Mouse (Mus musculus) embryonic facial prominence, embryonic 11.5 days (tissue): ENCODE data around the gene Iqch. TPM values are rescaled to one million over a fixed set of nuclear protein-coding genes. Genes with fewer than 3 reads are reported as not detected.

Experiments
- ATAC-seq: fragments of 200-750 bp; cut with Nextera tagmentation; replicated peaks from 2 replicates; pipeline ENCODE4 v1.8.0; 2017; ENCODE audit warnings: low read depth; ENCODE audit not compliant: insufficient number of reproducible peaks, low FRiP score, low TSS enrichment
- DNase-seq: peaks from one replicate; pipeline ENCODE4 v3.0.0-alpha.2; 2015; ENCODE audit warnings: low spot score
- H3K27ac ChIP-seq: fragments of 300-500 bp; sonication (generic); replicated peaks from 2 replicates; pipeline ENCODE4 v1.5.1; 2014; ENCODE audit warnings: mild to moderate bottlenecking, low read depth, low read length, control low read depth
- H3K27me3 ChIP-seq: fragments of 300-500 bp; sonication (generic); 2 replicates; pipeline ENCODE4 v1.6.1; 2014; ENCODE audit warnings: mild to moderate bottlenecking, low read length, moderate library complexity, mixed read lengths; ENCODE audit not compliant: control insufficient read depth, insufficient read depth
- H3K36me3 ChIP-seq: fragments of 300-500 bp; sonication (generic); replicated peaks from 2 replicates; pipeline ENCODE4 v1.6.1; 2014; ENCODE audit warnings: low read depth, mild to moderate bottlenecking, low read length, moderate library complexity, mixed read lengths; ENCODE audit not compliant: control insufficient read depth, insufficient read depth
- H3K4me1 ChIP-seq: fragments of 300-500 bp; sonication (generic); 2 replicates; pipeline ENCODE4 v1.6.1; 2014; ENCODE audit warnings: low read length, mixed read lengths; ENCODE audit not compliant: control insufficient read depth, insufficient read depth
- H3K4me2 ChIP-seq: fragments of 300-500 bp; sonication (generic); 2 replicates; pipeline ENCODE4 v1.6.1; 2014; ENCODE audit warnings: low read depth, mild to moderate bottlenecking, control low read depth, low read length, moderate library complexity
- H3K4me3 ChIP-seq: fragments of 300-500 bp; sonication (generic); 2 replicates; pipeline ENCODE4 v1.5.1; 2014; ENCODE audit warnings: low read depth, low read length, control low read depth
- H3K9ac ChIP-seq: fragments of 300-500 bp; sonication (generic); replicated peaks from 2 replicates; pipeline ENCODE4 v1.6.1; 2014; ENCODE audit warnings: mild to moderate bottlenecking, control low read depth, low read length
- H3K9me3 ChIP-seq: fragments of 300-500 bp; sonication (generic); replicated peaks from 2 replicates; pipeline ENCODE4 v1.6.1; 2016; ENCODE audit warnings: mild to moderate bottlenecking, low read length, inconsistent platforms, mixed read lengths; ENCODE audit not compliant: control insufficient read depth
- WGBS: fragments of 180-500 bp; shearing (Covaris S2); extraction: QIAGEN DNeasy Blood & Tissue Kit; methylation state at CpG from one replicate; pipeline ENCODE4 v1.1.7; 2014; 5-methylcytosine and 5-hydroxymethylcytosine counted together
- polyA plus RNA-seq: library from polyadenylated mRNA; unstranded; fragments of >200 nt; fragmentation: Nextera tagmentation; extraction: Ambion mirVana; gene quantifications from 2 replicates; pipeline ENCODE4 v1.2.1, GENCODE M21; 2014

Gene Iqch
- polyA plus RNA-seq, 1 experiment from 2014 or later, result not detected

DNA sequence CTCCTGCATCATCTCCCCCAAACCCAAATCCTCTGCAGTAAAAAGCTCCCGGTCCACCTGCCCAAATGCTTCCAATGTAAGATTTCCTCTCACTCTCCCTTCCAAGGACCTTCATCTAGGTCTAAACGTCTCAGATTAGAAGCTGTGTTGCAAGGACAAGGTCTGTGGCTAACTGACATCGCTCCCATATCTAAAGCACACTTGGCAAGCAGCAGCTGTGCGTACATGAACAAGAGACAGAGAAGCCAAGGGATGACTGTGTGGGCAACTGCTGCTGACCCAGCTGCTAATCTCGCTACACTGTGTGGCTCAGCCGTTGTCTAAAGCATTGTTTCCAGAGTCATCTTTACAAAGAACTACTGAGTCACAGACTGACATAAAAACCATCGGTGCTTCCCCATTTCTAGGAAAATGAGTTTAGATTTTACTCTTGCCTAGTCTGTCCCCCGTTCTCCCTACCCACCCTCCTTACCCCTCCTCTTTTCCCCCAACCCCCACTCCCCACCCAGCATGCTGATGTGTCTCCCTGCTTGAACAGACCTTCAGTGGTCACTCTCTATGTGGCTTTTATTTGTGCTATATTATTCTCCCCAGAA, 10.5 kb downstream of the Iqch start:
- Histone ChIP-seq H3K9me3 (no peaks in the 10 kb centered on the region), H3K27ac (no peak overlapping the region), H3K27me3 (no peaks in the 10 kb centered on the region), H3K4me3 (no peak overlapping the region), H3K9ac (no peak overlapping the region), H3K4me1 (no peaks in the 10 kb centered on the region), H3K4me2 (no peak overlapping the region), H3K36me3 (no peaks in the 10 kb centered on the region)
- no peak for DNase-seq
- WGBS, result 93% methylated on average over 8 of the region's 8 CpGs
- ATAC-seq, result no peak

DNA sequence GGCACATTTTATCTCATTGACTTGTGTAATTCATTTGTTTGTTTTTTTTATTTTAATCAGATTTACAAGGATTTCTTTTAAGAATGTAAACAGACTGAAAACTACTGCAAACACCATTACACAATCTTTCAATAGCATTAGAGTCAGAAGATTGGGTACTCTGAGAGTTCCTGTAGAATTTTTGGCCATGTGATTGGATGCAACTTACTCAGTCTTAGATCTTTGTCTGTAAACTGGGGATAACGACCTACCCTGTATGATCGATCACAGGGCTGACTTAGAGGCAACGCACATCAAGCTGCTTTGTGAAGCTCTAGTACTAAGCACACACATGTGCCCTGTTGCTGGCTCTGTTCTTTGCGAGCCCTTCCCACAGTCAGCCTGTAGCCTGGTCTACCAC, 11.7 kb downstream of the Iqch start:
- Histone ChIP-seq H3K27ac (no peak overlapping the region), H3K9ac (no peak overlapping the region), H3K36me3 (no peaks in the 10 kb centered on the region), H3K4me1 (no peaks in the 10 kb centered on the region), H3K4me2 (no peak overlapping the region), H3K27me3 (no peaks in the 10 kb centered on the region), H3K9me3 (no peaks in the 10 kb centered on the region), H3K4me3 (no peak overlapping the region)
- DNase-seq (no peak), ATAC-seq (no peak)
- whole genome bisulfite sequencing, result 91% methylated on average over 4 of the region's 4 CpGs

DNA sequence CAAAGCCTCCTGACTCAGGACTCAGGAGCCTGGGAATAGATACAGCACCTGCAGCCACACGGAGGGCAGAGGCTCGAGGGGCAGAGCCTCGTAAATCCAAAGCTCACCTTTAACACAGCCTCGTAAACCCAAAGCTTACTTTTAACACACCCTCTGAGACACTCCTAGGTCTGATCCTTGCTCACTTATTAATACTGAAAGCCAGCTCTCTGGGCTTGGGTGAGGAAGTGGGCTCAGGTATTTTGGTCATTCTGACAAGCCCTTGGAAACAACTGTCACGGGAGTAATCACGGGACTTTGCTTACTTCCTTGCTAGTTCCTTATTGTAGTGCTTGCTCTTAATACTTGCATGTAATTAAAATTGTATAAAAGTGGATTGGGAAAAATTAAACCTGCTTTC, 13.1 kb downstream of the Iqch start:
- H3K4me1 ChIP-seq, result no peaks in the 10 kb centered on the region
- no peak for ATAC-seq
- WGBS, result 72% methylated on average over 6 of the region's 6 CpGs

DNA sequence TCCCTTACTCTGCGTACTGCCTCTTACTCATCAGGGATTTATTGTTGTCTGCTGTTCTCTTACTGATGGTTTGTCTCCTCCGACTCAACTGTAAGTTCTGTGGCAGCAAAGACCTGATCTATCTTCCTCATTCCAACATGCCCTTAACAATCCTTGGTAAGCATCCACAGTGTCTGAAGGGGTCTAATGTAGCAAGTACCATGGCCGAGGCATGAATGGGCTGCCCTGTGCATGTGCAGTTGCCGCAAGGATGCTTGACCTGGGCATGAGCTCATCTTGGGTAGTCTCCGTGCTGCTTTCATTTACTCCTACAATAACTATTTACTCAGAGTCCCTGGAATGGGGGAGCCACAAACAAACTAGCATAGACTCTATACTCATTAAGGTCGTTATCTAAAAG, 17.0 kb downstream of the Iqch start:
- Histone ChIP-seq H3K9me3 (no peaks in the 10 kb centered on the region), H3K4me3 (no peak overlapping the region), H3K27ac (no peak overlapping the region), H3K36me3 (no peaks in the 10 kb centered on the region), H3K4me1 (no peaks in the 10 kb centered on the region), H3K27me3 (no peaks in the 10 kb centered on the region), H3K9ac (no peak overlapping the region), H3K4me2 (no peak overlapping the region)
- no peak for ATAC-seq
- 88% methylated on average over 6 of the region's 6 CpGs for WGBS
- no peak for DNase-seq

More for the DNA sequence above, 13.1 kb downstream of the Iqch start:
- H3K36me3 ChIP-seq, result no peaks in the 10 kb centered on the region
- no peaks in the 10 kb centered on the region for H3K9me3 ChIP-seq
- no peak overlapping the region for H3K4me2 ChIP-seq
- H3K4me3 ChIP-seq, result no peak overlapping the region
- H3K9ac ChIP-seq, result no peak overlapping the region
- H3K27ac ChIP-seq, result no peak overlapping the region
- no peaks in the 10 kb centered on the region for H3K27me3 ChIP-seq
- DNase-seq, result no peak

DNA sequence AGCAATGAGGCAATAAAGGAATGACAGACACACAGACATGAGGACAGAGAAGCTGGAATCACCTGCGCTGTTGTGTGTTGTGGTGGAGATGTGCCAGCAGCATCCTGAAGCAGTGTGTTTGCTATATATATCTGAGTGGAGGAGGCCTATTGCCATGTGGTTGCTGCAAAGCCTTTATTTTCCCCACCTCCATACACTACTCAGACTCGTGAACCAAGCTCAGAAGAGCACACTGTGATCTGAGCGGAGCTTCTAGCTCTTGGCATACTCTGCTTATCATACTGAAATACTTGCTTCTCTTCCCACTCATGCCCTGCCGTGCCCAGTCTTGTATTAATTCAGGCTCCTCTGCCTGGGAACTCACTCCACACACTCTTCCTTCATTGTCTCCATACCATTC, 20.5 kb downstream of the Iqch start:
- no peak for DNase-seq
- Histone ChIP-seq H3K9me3 (no peaks in the 10 kb centered on the region), H3K27me3 (no peaks in the 10 kb centered on the region), H3K36me3 (no peaks in the 10 kb centered on the region), H3K27ac (no peak overlapping the region), H3K4me1 (no peaks in the 10 kb centered on the region), H3K4me2 (no peak overlapping the region), H3K4me3 (no peak overlapping the region), H3K9ac (no peak overlapping the region)
- WGBS, result 86% methylated on average over 4 of the region's 4 CpGs
- ATAC-seq, result no peak

DNA sequence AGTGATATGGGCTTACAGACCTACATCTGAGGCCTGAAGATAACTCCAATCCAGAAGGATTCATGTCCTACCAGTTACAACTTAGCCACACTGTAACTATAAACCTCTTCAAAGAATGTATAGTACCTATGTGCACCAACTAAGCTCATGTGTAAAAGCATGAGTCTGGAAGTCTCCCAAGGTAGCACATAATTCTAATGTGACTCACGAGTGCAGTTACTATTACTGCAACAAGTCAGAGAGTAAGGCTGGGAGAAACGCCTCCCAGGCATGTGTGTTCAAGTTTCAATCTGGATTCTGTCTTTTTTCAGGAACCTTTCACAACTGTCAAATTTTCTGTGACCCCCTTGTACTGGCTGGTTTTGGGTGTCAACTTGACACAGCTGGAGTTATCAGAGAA, 22.2 kb downstream of the Iqch start:
- Histone ChIP-seq H3K27me3 (no peaks in the 10 kb centered on the region), H3K4me2 (no peak overlapping the region), H3K36me3 (no peaks in the 10 kb centered on the region), H3K9ac (no peak overlapping the region), H3K4me1 (no peaks in the 10 kb centered on the region), H3K27ac (no peak overlapping the region), H3K4me3 (no peak overlapping the region), H3K9me3 (no peaks in the 10 kb centered on the region)
- WGBS, result 47% methylated on average over 2 of the region's 2 CpGs
- DNase-seq (no peak), ATAC-seq (no peak)

DNA sequence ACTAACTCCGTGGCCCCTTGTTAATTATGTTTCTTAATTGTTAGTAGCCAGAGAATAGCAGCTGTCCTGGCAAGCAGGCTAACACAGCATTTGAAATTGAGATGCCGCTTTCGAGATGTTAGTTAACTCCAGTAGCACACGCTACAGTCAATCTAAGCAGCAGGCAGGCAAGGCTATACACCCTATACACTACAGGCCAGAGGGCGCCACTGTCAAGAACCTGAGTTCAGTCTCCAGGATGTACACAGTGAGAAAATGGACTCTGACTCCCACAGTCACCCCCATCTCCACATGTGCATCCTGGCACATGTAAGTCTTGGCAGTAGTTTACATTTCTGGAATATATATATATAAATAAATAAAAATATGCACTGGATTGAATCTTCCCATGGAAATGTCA, 22.6 kb downstream of the Iqch start:
- H3K4me2 ChIP-seq, result no peak overlapping the region
- H3K4me1 ChIP-seq, result no peaks in the 10 kb centered on the region
- H3K9ac ChIP-seq, result no peak overlapping the region
- no peaks in the 10 kb centered on the region for H3K36me3 ChIP-seq
- no peak overlapping the region for H3K4me3 ChIP-seq
- no peaks in the 10 kb centered on the region for H3K27me3 ChIP-seq
- 80% methylated on average over 5 of the region's 5 CpGs for WGBS
- no peaks in the 10 kb centered on the region for H3K9me3 ChIP-seq
- ATAC-seq (no peak), DNase-seq (no peak)
- no peak overlapping the region for H3K27ac ChIP-seq

DNA sequence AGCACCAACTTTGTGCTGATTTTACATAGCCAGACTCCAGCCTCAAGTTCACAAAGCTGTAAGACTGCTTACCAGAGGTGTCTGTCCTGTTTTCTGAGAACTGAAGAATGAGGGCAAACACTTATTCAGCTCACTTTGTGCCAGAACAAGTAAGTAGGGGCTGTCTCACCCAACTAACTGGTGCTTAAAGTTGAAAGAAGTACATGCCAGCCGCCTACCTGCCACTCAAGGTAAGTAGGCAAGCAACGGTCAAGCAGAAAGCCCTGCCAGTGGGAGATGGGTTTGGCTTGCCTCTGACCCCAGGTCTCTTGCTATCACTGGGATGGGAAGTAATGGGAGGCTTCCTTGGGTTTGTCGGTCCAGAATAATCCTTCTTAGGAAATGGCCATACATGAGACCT, 24.8 kb downstream of the Iqch start:
- H3K4me1 ChIP-seq, result peaks cover 2% of the 10 kb centered on the region; the same call in 1 of the 2 replicates
- DNase-seq, result no peak
- H3K9me3 ChIP-seq, result no peaks in the 10 kb centered on the region
- no peak for ATAC-seq
- no peaks in the 10 kb centered on the region for H3K27me3 ChIP-seq
- H3K4me2 ChIP-seq, result no peak overlapping the region
- no peaks in the 10 kb centered on the region for H3K36me3 ChIP-seq
- H3K4me3 ChIP-seq, result no peak overlapping the region
- 88% methylated on average over 3 of the region's 3 CpGs for WGBS
- H3K27ac ChIP-seq, result no peak overlapping the region
- H3K9ac ChIP-seq, result no peak overlapping the region
